Mouse (Mus musculus): ENCODE measurements around the gene Mrps2. TPM values are rescaled to one million over a fixed set of nuclear protein-coding genes. Genes with fewer than 3 reads are reported as not detected.

Gene Mrps2
- total RNA-seq (2014; rRNA removed) (31.5 and 33.0 TPM in 2 replicates), polyA plus RNA-seq (2015; fragmentation: Nextera tagmentation; extraction: Ambion mirVana) (39.2 and 42.6 TPM in 2 replicates)

DNA sequence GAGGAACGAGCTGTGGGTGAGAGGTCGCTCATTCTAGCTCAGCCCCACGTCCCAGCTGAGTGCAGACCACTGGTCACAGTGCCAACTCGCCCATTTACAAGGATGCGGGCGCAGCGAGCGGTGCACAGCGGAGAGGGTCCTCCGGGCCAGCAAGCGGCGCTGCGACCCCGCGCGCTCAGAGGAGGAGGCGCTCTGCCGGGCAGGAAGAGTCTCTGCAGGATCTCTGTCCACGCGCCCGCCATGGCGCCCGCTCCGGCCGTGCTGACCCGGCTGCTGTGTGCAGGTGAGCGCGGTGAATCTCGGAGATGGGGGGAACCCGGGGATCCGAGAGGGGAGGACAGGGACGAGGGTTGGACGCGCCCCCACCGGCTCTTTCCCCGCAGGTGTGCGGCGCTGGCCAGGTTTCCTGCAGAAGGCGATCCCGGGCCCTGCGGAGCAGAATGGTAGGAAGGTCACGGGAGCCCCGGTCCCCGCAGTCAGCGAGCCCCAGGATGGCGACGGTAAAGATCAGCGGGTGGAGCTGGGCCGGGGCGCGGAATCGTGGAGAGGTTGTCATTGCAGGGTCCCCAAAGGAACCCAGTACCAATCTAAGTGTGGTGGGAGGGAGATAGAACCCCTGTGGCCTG, at the start of gene Mrps2:
Mrps2 (plus strand) TSS at position 207 of the 626 bp plus-strand sequence.
- DNase-seq (ENCODE audit: low spot score) (peak; percentile 93), ATAC-seq (peak; percentile 92)
- Histone ChIP-seq H3K27ac (peak within 1 kb of the TSS; percentile 41; the same call in 1 of the 2 replicates), H3K9me3 (ENCODE audit: low read length) (no peaks in the 10 kb centered on the region), H3K9ac (replicated peaks; ENCODE audit: low read length) (peak within 1 kb of the TSS; percentile 83), H3K4me3 (ENCODE audit: low read length) (peak within 1 kb of the TSS; percentile 73), H3K36me3 (ENCODE audit: insufficient read depth, low read length) (peaks cover 18% of the 10 kb centered on the region; the same call in 1 of the 2 replicates), H3K27me3 (ENCODE audit: insufficient read depth, low read length) (no peaks in the 10 kb centered on the region), H3K4me2 (ENCODE audit: low read depth, low read length) (peak within 1 kb of the TSS; percentile 80), H3K4me1 (ENCODE audit: insufficient read depth, low read length) (peaks cover 15% of the 10 kb centered on the region)
- TF ChIP-seq CTCF (IDR thresholded peaks at IDR 0.05; ENCODE audit: low read depth), result peak; percentile 82
- whole genome bisulfite sequencing, result under 1% methylated on average over 50 of the region's 52 CpGs

DNA sequence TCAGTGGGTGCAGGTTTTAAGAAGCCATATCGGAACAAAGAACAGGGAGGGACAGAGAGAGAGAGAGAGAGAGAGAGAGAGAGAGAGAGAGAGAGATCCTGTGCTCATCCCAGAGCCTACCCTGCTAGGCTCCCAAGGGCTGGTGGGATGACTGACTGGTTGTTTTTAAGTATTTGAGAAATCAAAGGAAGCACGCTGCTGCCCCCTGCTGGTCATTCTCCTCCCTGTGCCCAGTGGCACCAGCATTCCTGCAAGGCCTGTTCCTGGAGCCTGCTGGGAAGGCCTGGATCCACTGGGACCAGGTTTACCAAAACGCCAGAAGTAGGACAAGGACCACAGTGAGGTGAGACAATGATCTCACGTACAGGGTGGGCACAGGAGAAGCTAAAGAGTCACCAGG, 48.0 kb upstream of the Mrps2 start:
- no peak overlapping the region for H3K27ac ChIP-seq
- H3K27me3 ChIP-seq (ENCODE audit: insufficient read depth, low read length), result no peaks in the 10 kb centered on the region
- H3K9me3 ChIP-seq (ENCODE audit: low read length), result no peaks in the 10 kb centered on the region
- peak; percentile 55 for ATAC-seq
- no peak overlapping the region for H3K9ac ChIP-seq (replicated peaks; ENCODE audit: low read length)
- peak; percentile 96 for TF ChIP-seq CTCF (IDR thresholded peaks at IDR 0.05; ENCODE audit: low read depth)
- 22% methylated on average over 4 of the region's 4 CpGs for whole genome bisulfite sequencing
- H3K36me3 ChIP-seq (ENCODE audit: insufficient read depth, low read length), result no peaks in the 10 kb centered on the region
- H3K4me3 ChIP-seq (ENCODE audit: low read length), result no peak overlapping the region
- no peak overlapping the region for H3K4me2 ChIP-seq (ENCODE audit: low read depth, low read length)
- peaks cover 10% of the 10 kb centered on the region for H3K4me1 ChIP-seq (ENCODE audit: insufficient read depth, low read length)
- peak; percentile 95 for DNase-seq (ENCODE audit: low spot score)

DNA sequence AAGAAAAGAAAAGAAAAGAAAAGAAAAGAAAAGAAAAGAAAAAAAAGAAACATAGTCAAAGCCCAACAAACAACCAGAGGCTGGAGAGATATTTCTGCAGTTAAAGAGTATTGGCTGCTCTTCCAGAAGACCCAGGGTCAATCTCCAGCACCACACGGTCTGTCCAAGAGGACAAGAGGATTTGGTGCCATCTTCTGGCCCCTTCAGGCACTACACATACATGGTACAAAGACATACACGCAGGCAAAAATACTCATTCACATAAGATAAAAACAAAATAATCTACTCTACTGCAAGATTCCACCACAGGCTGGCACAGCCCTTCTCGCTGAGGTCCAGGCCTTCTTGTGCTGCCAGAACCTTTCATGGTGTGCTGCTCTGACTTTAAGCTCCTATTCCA, 44.7 kb upstream of the Mrps2 start:
- WGBS, result 30% methylated on average over 3 of the region's 3 CpGs
- Histone ChIP-seq H3K27ac (no peak overlapping the region), H3K9ac (replicated peaks; ENCODE audit: low read length) (no peak overlapping the region), H3K9me3 (ENCODE audit: low read length) (no peaks in the 10 kb centered on the region), H3K4me3 (ENCODE audit: low read length) (no peak overlapping the region), H3K4me2 (ENCODE audit: low read depth, low read length) (no peak overlapping the region), H3K36me3 (ENCODE audit: insufficient read depth, low read length) (no peaks in the 10 kb centered on the region), H3K27me3 (ENCODE audit: insufficient read depth, low read length) (no peaks in the 10 kb centered on the region), H3K4me1 (ENCODE audit: insufficient read depth, low read length) (no peaks in the 10 kb centered on the region)
- peak; percentile 65 for TF ChIP-seq CTCF (IDR thresholded peaks at IDR 0.05; ENCODE audit: low read depth)
- DNase-seq (ENCODE audit: low spot score) (peak; percentile 67), ATAC-seq (no peak)

DNA sequence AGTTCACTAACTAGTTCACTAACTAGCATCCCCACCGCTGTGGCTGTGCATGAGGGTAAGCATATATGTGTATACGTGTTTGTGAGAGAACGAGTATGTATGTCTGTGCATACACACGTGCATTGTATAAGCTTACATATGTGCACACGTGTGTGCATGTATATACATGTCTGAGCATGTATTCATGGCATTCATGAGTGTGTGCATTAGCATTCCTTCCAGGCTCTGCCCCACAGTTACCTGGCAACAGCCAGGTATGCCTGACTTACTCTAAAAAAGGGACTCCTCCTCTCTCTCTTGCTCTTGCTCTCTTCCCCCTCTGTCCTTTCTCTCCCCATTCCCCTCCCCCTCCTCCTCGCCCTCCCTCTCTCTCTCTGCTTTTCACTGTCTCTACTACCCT, 40.6 kb upstream of the Mrps2 start:
- Histone ChIP-seq H3K4me2 (ENCODE audit: low read depth, low read length) (no peak overlapping the region), H3K4me3 (ENCODE audit: low read length) (no peak overlapping the region), H3K36me3 (ENCODE audit: insufficient read depth, low read length) (no peaks in the 10 kb centered on the region), H3K9ac (replicated peaks; ENCODE audit: low read length) (no peak overlapping the region), H3K27ac (no peak overlapping the region), H3K4me1 (ENCODE audit: insufficient read depth, low read length) (no peaks in the 10 kb centered on the region), H3K9me3 (ENCODE audit: low read length) (no peaks in the 10 kb centered on the region), H3K27me3 (ENCODE audit: insufficient read depth, low read length) (no peaks in the 10 kb centered on the region)
- 75% methylated on average over 6 of the region's 6 CpGs for WGBS
- no peak for DNase-seq (ENCODE audit: low spot score)
- no peak for ATAC-seq
- TF ChIP-seq CTCF (IDR thresholded peaks at IDR 0.05; ENCODE audit: low read depth), result no peak

DNA sequence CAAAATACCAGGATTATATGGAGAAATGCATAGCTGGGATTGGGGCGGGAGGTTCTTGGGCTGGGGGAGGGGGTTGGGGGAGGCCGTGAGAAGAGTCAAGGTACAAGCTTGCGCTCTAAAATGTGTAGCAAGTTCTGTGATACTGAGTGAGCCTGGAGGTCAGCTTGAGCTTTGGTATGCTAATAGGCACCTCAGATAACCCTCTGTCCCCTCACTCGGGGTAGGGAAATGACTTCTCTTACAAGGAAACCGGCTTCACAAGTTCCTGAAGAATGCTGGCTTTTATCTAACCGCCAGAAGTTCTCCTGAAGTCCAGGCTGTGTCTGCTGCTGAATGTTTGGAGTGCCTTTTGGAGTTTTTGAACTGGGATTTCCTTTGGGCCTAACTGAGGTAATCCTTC, 37.0 kb upstream of the Mrps2 start:
- Histone ChIP-seq H3K4me3 (ENCODE audit: low read length) (no peak overlapping the region), H3K4me2 (ENCODE audit: low read depth, low read length) (no peak overlapping the region), H3K27me3 (ENCODE audit: insufficient read depth, low read length) (no peaks in the 10 kb centered on the region), H3K36me3 (ENCODE audit: insufficient read depth, low read length) (no peaks in the 10 kb centered on the region), H3K9me3 (ENCODE audit: low read length) (no peaks in the 10 kb centered on the region), H3K27ac (no peak overlapping the region), H3K9ac (replicated peaks; ENCODE audit: low read length) (no peak overlapping the region), H3K4me1 (ENCODE audit: insufficient read depth, low read length) (no peaks in the 10 kb centered on the region)
- DNase-seq (ENCODE audit: low spot score) (no peak), ATAC-seq (no peak)
- TF ChIP-seq CTCF (IDR thresholded peaks at IDR 0.05; ENCODE audit: low read depth), result no peak
- WGBS, result 76% methylated on average over 6 of the region's 6 CpGs

DNA sequence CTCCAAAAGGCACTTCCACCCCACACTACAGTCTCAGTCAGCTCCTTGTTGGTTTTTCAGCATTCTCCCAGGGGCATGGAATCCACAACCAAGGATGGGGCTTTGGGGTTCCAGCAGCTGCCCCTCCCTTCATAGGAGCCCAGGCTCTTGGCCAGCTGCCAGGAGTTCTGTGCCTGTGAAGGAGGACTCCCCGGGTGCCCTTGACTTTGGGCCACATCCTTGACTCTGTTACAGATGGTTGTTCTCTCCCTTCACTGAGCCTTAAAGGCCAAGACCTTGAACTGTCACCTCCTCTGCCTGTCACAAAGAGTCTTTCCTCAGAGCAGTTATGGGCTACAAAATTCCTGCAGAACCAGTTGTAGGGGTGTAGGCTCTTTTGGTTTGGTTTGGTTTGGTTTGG, 35.1 kb upstream of the Mrps2 start:
- Histone ChIP-seq H3K4me3 (ENCODE audit: low read length) (no peak overlapping the region), H3K4me2 (ENCODE audit: low read depth, low read length) (no peak overlapping the region), H3K27me3 (ENCODE audit: insufficient read depth, low read length) (no peaks in the 10 kb centered on the region), H3K36me3 (ENCODE audit: insufficient read depth, low read length) (no peaks in the 10 kb centered on the region), H3K9me3 (ENCODE audit: low read length) (no peaks in the 10 kb centered on the region), H3K9ac (replicated peaks; ENCODE audit: low read length) (no peak overlapping the region), H3K4me1 (ENCODE audit: insufficient read depth, low read length) (no peaks in the 10 kb centered on the region), H3K27ac (no peak overlapping the region)
- WGBS, result 29% methylated on average over 1 of the region's 1 CpGs
- no peak for TF ChIP-seq CTCF (IDR thresholded peaks at IDR 0.05; ENCODE audit: low read depth)
- DNase-seq (ENCODE audit: low spot score), result peak; percentile 38
- no peak for ATAC-seq

DNA sequence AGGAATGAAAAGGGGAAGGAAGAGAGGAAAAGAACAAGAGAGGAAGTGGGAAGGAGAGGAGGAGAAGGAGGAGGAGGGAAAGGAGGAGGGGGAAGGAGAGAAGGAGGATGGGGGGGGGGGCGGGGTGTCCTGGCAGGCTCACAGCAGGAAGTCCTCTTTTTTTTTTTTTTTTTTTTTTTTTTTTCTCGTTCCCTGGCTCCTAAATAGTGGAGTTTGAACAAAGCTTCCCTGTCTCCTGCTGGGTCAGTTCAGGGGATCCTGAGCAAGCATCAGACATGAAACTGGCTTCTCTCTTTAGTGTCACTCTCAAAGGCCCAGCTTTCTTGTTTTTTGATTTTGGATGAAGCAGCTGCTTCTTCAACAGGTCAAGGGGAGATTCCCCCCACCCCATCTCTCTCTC, 34.4 kb upstream of the Mrps2 start:
- Histone ChIP-seq H3K4me2 (ENCODE audit: low read depth, low read length) (no peak overlapping the region), H3K27me3 (ENCODE audit: insufficient read depth, low read length) (no peaks in the 10 kb centered on the region), H3K27ac (no peak overlapping the region), H3K36me3 (ENCODE audit: insufficient read depth, low read length) (no peaks in the 10 kb centered on the region), H3K4me3 (ENCODE audit: low read length) (no peak overlapping the region), H3K9ac (replicated peaks; ENCODE audit: low read length) (no peak overlapping the region), H3K9me3 (ENCODE audit: low read length) (no peaks in the 10 kb centered on the region), H3K4me1 (ENCODE audit: insufficient read depth, low read length) (no peaks in the 10 kb centered on the region)
- no peak for ATAC-seq
- no peak for DNase-seq (ENCODE audit: low spot score)
- no CpG with 5 or more reads among the region's 2 CpGs for WGBS
- TF ChIP-seq CTCF (IDR thresholded peaks at IDR 0.05; ENCODE audit: low read depth), result no peak

Data from hindbrain, postnatal 0 days (tissue).